Mouse (Mus musculus): ENCODE measurements around the gene Mmp2. TPM values are rescaled to one million over a fixed set of nuclear protein-coding genes. Genes with fewer than 3 reads are reported as not detected.

The Mmp2 gene
- polyA plus RNA-seq, 1 experiment from 2014 or later = 288 TPM

GRCm38 (mm10) chr8:92901107-92901506, 74.0 kb downstream of the Mmp2 start, which contains the start of gene Capns2:
Capns2 (plus strand) TSS chr8:92901407.
- Histone ChIP-seq H3K36me3 (no peaks in the 10 kb centered on the region), H3K4me1 (no peaks in the 10 kb centered on the region; the same call in 1 of the 2 replicates), H3K9me3 (no peaks in the 10 kb centered on the region), H3K4me3 (peak within 1 kb of the TSS; percentile 20), H3K27me3 (no peaks in the 10 kb centered on the region), H3K9ac (no peak within 1 kb of the TSS), H3K4me2 (no peak within 1 kb of the TSS), H3K27ac (no peak within 1 kb of the TSS)
- no peak for ATAC-seq (ENCODE audit: insufficient number of reproducible peaks, low FRiP score, low TSS enrichment, low read depth)
- 85% methylated on average over 5 of the region's 5 CpGs for WGBS

- ATAC-seq (ENCODE audit: insufficient number of reproducible peaks, low FRiP score, low TSS enrichment, low read depth) = no peak
- no peak overlapping the region for H3K27ac ChIP-seq
Measured at GRCm38 (mm10) chr8:92902981-92903380, 75.9 kb downstream of the Mmp2 start.

More at GRCm38 (mm10) chr8:92902981-92903380, 75.9 kb downstream of the Mmp2 start:
- Histone ChIP-seq H3K36me3 (no peaks in the 10 kb centered on the region), H3K27me3 (no peaks in the 10 kb centered on the region), H3K4me2 (no peak overlapping the region), H3K9ac (no peak overlapping the region), H3K4me1 (no peaks in the 10 kb centered on the region; the same call in 1 of the 2 replicates), H3K4me3 (no peak overlapping the region), H3K9me3 (no peaks in the 10 kb centered on the region)
- WGBS = 62% methylated on average over 2 of the region's 2 CpGs

Other genes starting within 250 kb of the Mmp2 start
- 5.6 and 7.6 TPM in 2 replicates for gene Irx6, start 153.0 kb upstream of the Mmp2 start, polyA plus RNA-seq (2015; fragmentation: Nextera tagmentation; extraction: Ambion mirVana)
- 12.7 and 14.7 TPM in 2 replicates for gene Lpcat2, start 28.0 kb downstream of the Mmp2 start, polyA plus RNA-seq (2015; fragmentation: Nextera tagmentation; extraction: Ambion mirVana)
- gene Capns2, start 74.1 kb downstream of the Mmp2 start, polyA plus RNA-seq (2015; fragmentation: Nextera tagmentation; extraction: Ambion mirVana) = 107 and 113 TPM in 2 replicates
- 0.11 and 0.19 TPM in 2 replicates for gene Slc6a2, start 132.8 kb downstream of the Mmp2 start, polyA plus RNA-seq (2015; fragmentation: Nextera tagmentation; extraction: Ambion mirVana)
- not detected in 2 replicates for gene Ces1a, start 220.9 kb downstream of the Mmp2 start, polyA plus RNA-seq (2015; fragmentation: Nextera tagmentation; extraction: Ambion mirVana)